Mouse (Mus musculus) MEL (cell line): ENCODE data around the gene Npas3. TPM values are rescaled to one million over a fixed set of nuclear protein-coding genes. Genes with fewer than 3 reads are reported as not detected.

Experiments
- DNase-seq: peaks from one replicate; pipeline ENCODE4 v3.0.0; 2011; ENCODE audit warnings: low read depth, low spot score
- H3K27ac ChIP-seq: 2 replicates; pipeline ENCODE4 v1.5.1; 2012; ENCODE audit warnings: low read depth, mild to moderate bottlenecking, control low read depth, low read length, moderate library complexity; ENCODE audit not compliant: control insufficient read depth
- H3K27me3 ChIP-seq, 2 experiments: fragments of 150-350 bp in 1 of 2; sonication (generic) in 1 of 2; 2 replicates each; pipeline ENCODE4 v1.6.1; 2012; ENCODE audit warnings: low read length in 2 of 2, mild to moderate bottlenecking in 2 of 2, improper control_type of control experiment in 1 of 2, moderate library complexity in 1 of 2; ENCODE audit not compliant: insufficient read depth in 2 of 2, control insufficient read depth in 1 of 2
- H3K36me3 ChIP-seq, 2 experiments: 2 replicates each; pipeline ENCODE4 v1.6.1; 2012 to 2014; ENCODE audit warnings: low read length in 2 of 2, improper control_type of control experiment in 1 of 2, inconsistent platforms in 1 of 2, mild to moderate bottlenecking in 1 of 2; ENCODE audit not compliant: insufficient read depth in 2 of 2, control insufficient read depth in 1 of 2
- H3K4me1 ChIP-seq, 2 experiments: fragments of 150-350 bp in 1 of 2; sonication (generic) in 1 of 2; 2 replicates each; pipeline ENCODE4 v1.6.1; 2012; ENCODE audit warnings: low read length in 2 of 2, improper control_type of control experiment in 1 of 2, mild to moderate bottlenecking in 1 of 2; ENCODE audit not compliant: insufficient read depth in 2 of 2, control insufficient read depth in 1 of 2
- H3K4me3 ChIP-seq, 2 experiments: fragments of 150-350 bp in 1 of 2; sonication (generic) in 1 of 2; 2 replicates each; pipeline ENCODE4 v1.5.1; 2012; ENCODE audit warnings: low read depth in 2 of 2, low read length in 2 of 2, mild to moderate bottlenecking in 2 of 2, moderate library complexity in 2 of 2, control low read depth in 1 of 2, improper control_type of control experiment in 1 of 2; ENCODE audit not compliant: control insufficient read depth in 1 of 2, insufficient read depth in 1 of 2
- H3K79me2 ChIP-seq: 2 replicates; pipeline ENCODE4 v1.6.1; 2012; ENCODE audit warnings: mild to moderate bottlenecking, low read length, moderate library complexity; ENCODE audit not compliant: control insufficient read depth, poor library complexity, insufficient read depth
- H3K9ac ChIP-seq: 2 replicates; pipeline ENCODE4 v1.6.1; 2012; ENCODE audit warnings: low read depth, mild to moderate bottlenecking, control low read depth, low read length, moderate library complexity; ENCODE audit not compliant: control insufficient read depth, poor library complexity, severe bottlenecking
- H3K9me3 ChIP-seq: fragments of 150-350 bp; sonication (generic); replicated peaks from 2 replicates; pipeline ENCODE4 v1.6.1; 2012; ENCODE audit warnings: mild to moderate bottlenecking, low read length, improper control_type of control experiment, moderate library complexity; ENCODE audit not compliant: insufficient read depth
- BHLHE40 ChIP-seq: IDR thresholded peaks from 2 replicates; pipeline ENCODE4 v1.6.1; 2012; ENCODE audit warnings: low read depth, mild to moderate bottlenecking, inconsistent platforms, low read length, improper control_type of control experiment, borderline replicate concordance
- CHD1 ChIP-seq: IDR thresholded peaks from 2 replicates; pipeline ENCODE4 v1.6.1; 2012; ENCODE audit warnings: low read depth, mild to moderate bottlenecking, inconsistent platforms, low read length, improper control_type of control experiment
- CHD2 ChIP-seq: IDR thresholded peaks from 2 replicates; pipeline ENCODE4 v1.6.1; 2011; ENCODE audit warnings: low read length, improper control_type of control experiment
- CTCF ChIP-seq, 3 experiments: IDR thresholded peaks in 2 of 3; conservative IDR thresholded peaks in 1 of 3; 2 replicates each; pipeline ENCODE4 v1.5.1; 2011 to 2012; ENCODE audit warnings: low read length in 3 of 3, low read depth in 2 of 3, mild to moderate bottlenecking in 2 of 3, improper control_type of control experiment in 1 of 3, inconsistent platforms in 1 of 3, mixed read lengths in 1 of 3, moderate library complexity in 1 of 3; ENCODE audit not compliant: control insufficient read depth in 1 of 3, insufficient read depth in 1 of 3, poor library complexity in 1 of 3, severe bottlenecking in 1 of 3
- E2F4 ChIP-seq: IDR thresholded peaks from 2 replicates; pipeline ENCODE4 v1.6.1; 2011; ENCODE audit warnings: low read depth, low read length, improper control_type of control experiment, borderline replicate concordance
- ELF1 ChIP-seq: IDR thresholded peaks from 2 replicates; pipeline ENCODE4 v1.6.1; 2014; ENCODE audit warnings: low read depth, mild to moderate bottlenecking, inconsistent platforms, low read length, improper control_type of control experiment, moderate library complexity
- ETS1 ChIP-seq: IDR thresholded peaks from 2 replicates; pipeline ENCODE4 v1.6.1; 2012; ENCODE audit warnings: low read depth, mild to moderate bottlenecking, inconsistent platforms, low read length, improper control_type of control experiment, moderate library complexity
- GABPA ChIP-seq: IDR thresholded peaks from 2 replicates; pipeline ENCODE4 v1.6.1; 2012; ENCODE audit warnings: low read depth, mild to moderate bottlenecking, inconsistent platforms, low read length, improper control_type of control experiment, moderate library complexity
- GATA1 ChIP-seq: IDR thresholded peaks from 2 replicates; pipeline ENCODE4 v1.6.1; 2011; ENCODE audit warnings: low read depth, low read length, improper control_type of control experiment
- HCFC1 ChIP-seq: IDR thresholded peaks from 2 replicates; pipeline ENCODE4 v1.6.1; 2012; ENCODE audit warnings: low read depth, mild to moderate bottlenecking, inconsistent platforms, low read length, improper control_type of control experiment, moderate library complexity
- MAZ ChIP-seq: IDR thresholded peaks from 2 replicates; pipeline ENCODE4 v1.6.1; 2012; ENCODE audit warnings: low read depth, mild to moderate bottlenecking, inconsistent platforms, low read length, improper control_type of control experiment
- MXI1 ChIP-seq: IDR thresholded peaks from 2 replicates; pipeline ENCODE4 v1.6.1; 2011; ENCODE audit warnings: mild to moderate bottlenecking, low read depth, low read length, improper control_type of control experiment
- POLR2AphosphoS2 ChIP-seq: IDR thresholded peaks from 2 replicates; pipeline ENCODE4 v1.6.1; 2011; ENCODE audit warnings: low read length, improper control_type of control experiment
- POLR2AphosphoS5 ChIP-seq: IDR thresholded peaks from 2 replicates; pipeline ENCODE4 v1.6.1; 2012; ENCODE audit warnings: low read depth, borderline replicate concordance, mild to moderate bottlenecking, inconsistent platforms, low read length, moderate library complexity, mixed read lengths
- TAL1 ChIP-seq: IDR thresholded peaks from 2 replicates; pipeline ENCODE4 v1.6.1; 2012; ENCODE audit warnings: mild to moderate bottlenecking, inconsistent platforms, low read length, moderate library complexity, mixed read lengths
- TBP ChIP-seq: IDR thresholded peaks from 2 replicates; pipeline ENCODE4 v1.8.0; 2011; ENCODE audit warnings: low read depth, low read length, improper control_type of control experiment
- TCF12 ChIP-seq: IDR thresholded peaks from 2 replicates; pipeline ENCODE4 v1.6.1; 2014; ENCODE audit warnings: low read depth, mild to moderate bottlenecking, inconsistent platforms, low read length, improper control_type of control experiment, moderate library complexity
- USF1 ChIP-seq: IDR thresholded peaks from 2 replicates; pipeline ENCODE4 v1.6.1; 2014; ENCODE audit warnings: low read depth, mild to moderate bottlenecking, inconsistent platforms, low read length, improper control_type of control experiment, moderate library complexity
- polyA plus RNA-seq, 2 experiments: library from polyadenylated mRNA; stranded (reverse) in 1 of 2; unstranded in 1 of 2; fragments of >175 nt in 1 of 2; fragments of >200 nt in 1 of 2; gene quantifications; 2 replicates each; pipeline versions ENCODE4 v1.2.1 to v1.2.4; 2012; ENCODE audit warnings: low replicate concordance in 2 of 2, low read depth in 1 of 2; ENCODE audit not compliant: insufficient read length in 2 of 2, insufficient read depth in 1 of 2, missing spikeins in 1 of 2
- total RNA-seq: library from RNA; depleted of rRNA; stranded (reverse); fragments of 300-350 nt; gene quantifications from 2 replicates; pipeline ENCODE4 v1.2.3, GENCODE M21; 2012

Npas3 gene
- total and polyA plus RNA-seq, 3 experiments: not detected

GRCm38 (mm10) chr12:53251701-53252181, 3.3 kb downstream of the Npas3 start:
- Histone ChIP-seq H3K79me2 (no peaks in the 10 kb centered on the region), H3K27ac (no peak overlapping the region), H3K9me3 (no peaks in the 10 kb centered on the region), H3K4me1 (no peaks in the 10 kb centered on the region), H3K4me3 (no peak overlapping the region), H3K36me3 (no peaks in the 10 kb centered on the region), H3K9ac (no peak overlapping the region), H3K27me3 (no peaks in the 10 kb centered on the region)
- DNase-seq: no peak
- TF ChIP-seq CHD2 (no peak), ELF1 (no peak), HCFC1 (no peak), ETS1 (no peak), USF1 (no peak), MAZ (no peak)

- no peaks in the 10 kb centered on the region for H3K4me1 ChIP-seq
- no peak overlapping the region for H3K4me3 ChIP-seq
- no peaks in the 10 kb centered on the region for H3K9me3 ChIP-seq
- H3K79me2 ChIP-seq: no peaks in the 10 kb centered on the region
- no peaks in the 10 kb centered on the region for H3K36me3 ChIP-seq
- DNase-seq: no peak
- H3K9ac ChIP-seq: no peak overlapping the region
- no peak for TF ChIP-seq TBP
- TF ChIP-seq ELF1: no peak
- no peak for TF ChIP-seq TCF12
- no peak for TF ChIP-seq CTCF (IDR thresholded peaks at IDR 0.05 in 2 of 3, conservative IDR thresholded peaks at IDR 0.05 in 1 of 3; ENCODE audit: control insufficient read depth in 1 of 3, insufficient read depth in 1 of 3, low read depth in 2 of 3, low read length in 3 of 3, poor library complexity in 1 of 3, severe bottlenecking in 1 of 3)
- no peak for TF ChIP-seq CHD1
- TF ChIP-seq GABPA: no peak
- no peak for TF ChIP-seq POLR2AphosphoS2
- TF ChIP-seq ETS1: no peak
- no peak for TF ChIP-seq E2F4
- no peak for TF ChIP-seq TAL1
- no peak for TF ChIP-seq BHLHE40
- no peak for TF ChIP-seq MXI1
- TF ChIP-seq GATA1: no peak
- no peak for TF ChIP-seq POLR2AphosphoS5
- no peaks in the 10 kb centered on the region for H3K27me3 ChIP-seq
- no peak overlapping the region for H3K27ac ChIP-seq
These were observed 3.7 kb downstream of the Npas3 start for GRCm38 (mm10) chr12:53252213-53252571.
